Mouse (Mus musculus) cerebellum, adult 2 months (tissue): ENCODE data around the gene Babam2.

Experiments used
- CTCF ChIP-seq: fragments of 200-500 bp; IDR thresholded peaks from 2 replicates; pipeline ENCODE4 v1.5.1; 2011; ENCODE audit warnings: low read depth, mild to moderate bottlenecking, control low read depth, low read length, moderate library complexity, borderline replicate concordance; ENCODE audit not compliant: insufficient read depth
- POLR2A ChIP-seq: fragments of 200-500 bp; IDR thresholded peaks from 2 replicates; pipeline ENCODE4 v1.6.1; 2011; ENCODE audit warnings: low read length, control low read depth, borderline replicate concordance; ENCODE audit not compliant: insufficient read depth

DNA sequence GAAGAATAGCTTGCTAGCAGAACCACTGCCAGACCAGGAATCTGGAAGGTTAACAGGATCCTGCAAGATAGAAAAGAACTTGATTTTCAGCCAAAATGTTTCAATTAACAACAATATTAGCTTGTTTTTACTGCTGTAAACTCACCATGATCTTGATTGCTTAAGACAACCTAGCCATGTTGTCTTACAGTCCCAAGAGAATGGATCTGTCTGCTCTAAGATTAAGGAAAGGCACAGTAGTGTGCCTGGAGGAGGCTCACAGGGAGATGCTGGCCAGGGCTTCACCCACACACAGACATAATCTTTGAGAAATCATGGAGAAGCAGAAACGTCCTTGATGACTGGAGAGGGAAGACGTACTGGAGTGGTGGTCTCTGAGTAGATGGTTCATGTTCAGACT lies 126.6 kb downstream of the Babam2 start:
- TF ChIP-seq CTCF (no peak), POLR2A (no peak)
